Mouse (Mus musculus): Measurements from ENCODE around the gene Pou5f1. TPM values are rescaled to one million over a fixed set of nuclear protein-coding genes. Genes with fewer than 3 reads are reported as not detected.
"Not testable (repeated sequence)": the region's sequence is repeated elsewhere in the genome, so short reads cannot be mapped to it uniquely, and the experiment has no call there.

Pou5f1 gene
- total RNA-seq (2021): under 1 TPM in 1 of 2 experiments, not detected in 1; 0.37 TPM
- long read RNA-seq, experiment 1: 0 reads
- long read RNA-seq, experiment 2: 0 reads

DNA sequence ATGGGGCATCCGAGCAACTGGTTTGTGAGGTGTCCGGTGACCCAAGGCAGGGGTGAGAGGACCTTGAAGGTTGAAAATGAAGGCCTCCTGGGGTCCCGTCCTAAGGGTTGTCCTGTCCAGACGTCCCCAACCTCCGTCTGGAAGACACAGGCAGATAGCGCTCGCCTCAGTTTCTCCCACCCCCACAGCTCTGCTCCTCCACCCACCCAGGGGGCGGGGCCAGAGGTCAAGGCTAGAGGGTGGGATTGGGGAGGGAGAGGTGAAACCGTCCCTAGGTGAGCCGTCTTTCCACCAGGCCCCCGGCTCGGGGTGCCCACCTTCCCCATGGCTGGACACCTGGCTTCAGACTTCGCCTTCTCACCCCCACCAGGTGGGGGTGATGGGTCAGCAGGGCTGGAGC is at the start of gene Pou5f1:
Pou5f1 (plus strand) TSS at position 243 of the 400 bp plus-strand sequence.
- no peak for DNase-seq (ENCODE audit: low spot score in 2 of 2)

DNA sequence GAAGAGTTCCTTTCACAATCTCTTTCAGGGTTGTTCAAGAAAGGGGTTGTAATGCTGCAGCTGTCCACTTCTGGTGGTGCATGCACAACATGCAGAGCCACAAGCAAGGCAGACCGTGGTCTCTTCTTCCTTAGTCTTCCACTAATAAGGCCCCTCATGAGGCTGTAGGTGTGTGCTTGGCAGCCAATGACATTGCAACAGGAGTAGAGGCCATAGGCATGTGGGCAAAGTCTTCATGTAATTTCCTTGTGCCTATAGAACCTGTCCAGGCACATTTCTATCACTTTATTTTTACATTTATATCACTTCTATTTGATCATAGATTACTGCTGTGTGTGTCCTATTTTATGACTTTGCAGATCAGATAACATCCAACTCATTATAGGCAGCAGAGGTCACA is 47.6 kb upstream of the Pou5f1 start:
- DNase-seq (ENCODE audit: low spot score in 2 of 2): not testable (repeated sequence)

DNA sequence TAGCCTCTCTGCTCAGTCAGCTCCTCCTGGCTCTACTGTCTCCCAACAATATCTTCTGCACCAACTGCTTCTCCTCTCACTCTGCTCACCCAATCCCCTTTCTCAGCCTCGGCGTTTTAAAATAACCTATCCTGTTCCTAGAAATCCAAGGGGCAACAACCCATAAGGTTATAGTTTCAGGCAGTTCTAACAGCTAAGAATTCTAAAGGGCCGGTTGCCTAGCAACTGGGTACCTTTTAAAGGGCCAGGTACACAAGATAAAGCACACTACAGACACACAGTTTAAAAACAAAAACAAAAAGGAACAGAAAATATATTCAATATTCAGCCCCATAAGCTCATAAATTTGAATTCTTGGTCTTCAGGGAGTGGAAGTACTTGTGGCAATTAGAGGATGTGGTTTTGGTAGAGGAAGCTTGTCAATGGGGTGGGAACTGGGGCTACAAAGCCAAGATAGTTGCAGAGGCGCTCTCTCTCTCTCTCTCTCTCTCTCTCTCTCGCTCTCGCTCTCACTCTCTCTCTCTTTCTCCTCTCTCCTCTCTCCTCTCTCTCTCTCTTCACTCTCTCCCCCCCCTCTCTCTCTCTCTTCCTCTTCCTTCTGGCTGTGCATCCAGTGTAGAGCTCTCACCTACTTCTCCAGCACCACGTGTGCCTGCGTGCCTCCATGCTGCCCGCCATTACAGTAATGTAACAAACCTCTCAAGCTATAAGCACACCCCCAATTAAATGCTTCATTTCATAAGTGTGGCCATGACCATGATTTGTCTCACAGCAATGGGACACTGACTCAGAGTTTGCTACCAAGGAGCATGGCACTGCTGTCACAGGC is 45.1 kb upstream of the Pou5f1 start:
- not testable (repeated sequence) for DNase-seq (ENCODE audit: low spot score in 2 of 2)

DNA sequence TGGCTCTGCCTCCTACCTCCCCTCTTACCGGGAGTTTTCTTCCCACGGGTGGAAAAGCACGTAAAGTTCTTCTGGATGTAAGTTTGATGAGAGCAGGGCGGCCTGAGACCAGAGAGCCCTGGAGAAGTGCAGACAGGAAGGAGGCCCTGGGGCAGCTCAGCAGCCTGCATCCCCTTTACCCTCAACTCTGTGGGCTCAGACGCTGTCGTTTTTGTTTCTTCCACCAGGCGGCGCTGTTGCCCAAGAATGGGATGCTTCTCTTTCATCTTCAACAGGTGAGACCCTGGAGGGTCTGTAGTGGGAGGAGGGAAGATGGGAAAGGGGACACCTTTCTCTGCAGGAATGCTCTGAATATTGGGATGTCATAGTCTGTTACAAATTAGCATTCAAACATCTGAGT is 40.2 kb upstream of the Pou5f1 start:
- DNase-seq (ENCODE audit: low spot score in 2 of 2): not testable (repeated sequence)

DNA sequence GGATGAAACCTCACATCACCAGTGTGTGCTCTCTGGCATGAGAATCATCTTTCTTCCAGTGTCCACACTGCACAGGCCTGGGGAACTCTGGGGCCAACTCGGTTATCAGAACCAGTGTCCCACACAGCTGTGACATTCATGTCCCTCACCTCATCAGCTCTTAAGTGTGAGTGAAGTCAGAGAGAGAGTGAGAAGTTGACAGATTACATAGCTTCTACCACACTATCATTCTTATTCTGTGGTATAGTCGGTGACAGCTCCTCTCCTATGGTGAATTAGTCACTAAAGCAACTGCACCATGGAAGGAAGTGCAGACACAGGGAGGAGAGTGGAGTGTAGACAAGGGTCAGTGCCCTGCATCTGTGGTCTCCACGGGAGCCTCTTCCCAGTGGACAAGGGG is 36.9 kb upstream of the Pou5f1 start:
- DNase-seq (ENCODE audit: low spot score in 2 of 2): not testable (repeated sequence)

DNA sequence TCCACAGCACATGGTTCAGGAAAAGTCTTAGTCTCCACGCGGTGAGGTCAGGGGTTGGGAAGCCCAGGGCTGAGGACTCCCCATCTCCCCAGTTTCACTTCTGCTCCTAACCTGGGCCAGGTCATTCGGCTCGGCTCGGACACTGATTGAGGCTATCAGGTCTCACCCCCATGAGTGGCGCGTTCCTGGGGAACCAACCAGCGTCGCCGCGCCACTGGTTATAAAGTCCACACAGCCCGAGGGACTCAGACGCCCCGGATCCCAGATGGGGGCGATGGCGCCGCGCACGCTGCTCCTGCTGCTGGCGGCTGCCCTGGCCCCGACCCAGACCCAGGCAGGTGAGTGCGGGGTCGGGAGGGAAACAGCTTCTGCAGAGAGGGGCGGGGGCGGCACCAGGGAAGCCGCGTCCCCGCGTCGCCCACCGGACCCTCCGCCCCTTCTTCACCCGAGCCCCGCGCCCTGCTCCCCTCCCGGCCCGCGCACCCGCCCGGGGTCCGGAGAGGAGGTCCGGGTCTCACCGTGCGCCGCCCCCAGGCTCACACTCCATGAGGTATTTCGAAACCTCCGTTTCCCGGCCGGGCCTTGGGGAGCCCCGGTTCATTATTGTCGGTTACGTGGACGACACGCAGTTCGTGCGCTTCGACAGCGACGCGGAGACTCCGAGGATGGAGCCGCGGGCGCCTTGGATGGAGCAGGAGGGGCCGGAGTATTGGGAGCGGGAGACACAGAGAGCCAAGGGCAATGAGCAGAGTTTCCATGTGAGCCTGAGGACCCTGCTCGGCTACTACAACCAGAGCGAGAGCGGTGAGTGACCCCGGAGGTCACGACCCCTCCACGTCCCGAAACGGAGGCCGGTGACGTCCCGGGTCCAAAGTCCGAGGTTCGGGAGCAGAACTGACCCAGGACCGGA is 35.7 kb upstream of the Pou5f1 start, which contains the start of gene H2-Q10:
H2-Q10 (plus strand) TSS at position 248 of the 910 bp plus-strand sequence.
- no peak for DNase-seq (ENCODE audit: low spot score in 2 of 2)

DNA sequence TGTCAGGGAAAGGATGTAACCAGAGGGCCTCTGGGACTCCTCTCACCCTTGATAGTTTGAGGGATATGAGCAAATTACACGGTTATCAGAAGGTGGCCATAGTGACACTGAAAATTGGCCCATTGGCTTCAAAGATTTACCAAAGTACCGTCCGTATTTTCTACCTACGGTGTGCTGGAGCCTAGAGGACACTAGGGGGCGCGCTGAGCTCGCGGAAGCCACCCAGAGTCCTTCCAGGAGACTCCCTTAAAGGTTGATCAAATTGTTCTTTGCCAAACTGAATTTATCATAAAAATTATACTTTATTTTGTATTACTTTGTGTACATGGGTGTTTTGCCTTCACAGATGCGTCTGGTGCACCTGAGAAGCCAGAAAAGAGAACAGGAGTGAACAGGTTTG is 21.8 kb upstream of the Pou5f1 start:
- peak; percentile 13 to 26 for DNase-seq (ENCODE audit: low spot score in 2 of 2)

DNA sequence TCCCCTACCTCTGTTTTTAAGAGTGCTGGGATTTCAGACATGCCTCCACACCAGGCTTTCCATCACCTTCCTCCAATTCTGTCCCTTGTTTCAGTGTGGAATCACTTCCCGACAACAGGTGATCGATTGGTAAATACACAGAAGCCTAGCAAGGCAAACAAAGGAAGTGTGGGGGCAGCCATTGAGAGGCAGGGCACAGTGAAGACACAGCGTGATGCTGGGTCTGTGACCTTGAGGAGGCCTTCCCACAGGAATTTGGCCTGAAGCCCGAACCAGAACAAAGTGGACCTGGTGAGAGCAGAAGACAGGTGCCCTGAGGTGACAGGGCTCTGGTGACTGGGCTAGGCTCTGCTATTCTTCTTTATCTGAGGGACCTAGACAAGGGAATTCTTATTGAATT is 20.1 kb upstream of the Pou5f1 start:
- no peak for DNase-seq (ENCODE audit: low spot score in 2 of 2)

DNA sequence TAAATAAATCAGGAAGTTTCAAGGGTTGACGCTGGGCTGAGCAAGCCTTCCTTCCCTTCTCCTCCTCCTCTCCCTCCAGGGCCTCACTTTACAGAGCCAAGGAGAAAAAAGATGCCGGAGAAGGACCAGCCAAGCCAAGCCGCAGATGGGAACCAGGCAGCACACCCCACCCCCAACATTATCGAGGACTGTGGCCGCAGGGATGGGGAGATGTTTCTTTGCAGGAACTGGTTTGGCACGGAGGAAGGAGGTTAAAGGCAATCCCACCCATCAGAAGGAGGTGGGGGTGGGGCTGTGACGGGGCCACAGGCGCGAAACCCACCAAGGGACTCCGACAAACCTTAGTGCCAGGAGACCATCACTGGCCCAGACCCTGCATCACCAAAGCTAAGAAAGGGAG is 19.1 kb upstream of the Pou5f1 start:
- no peak for DNase-seq (ENCODE audit: low spot score in 2 of 2)

DNA sequence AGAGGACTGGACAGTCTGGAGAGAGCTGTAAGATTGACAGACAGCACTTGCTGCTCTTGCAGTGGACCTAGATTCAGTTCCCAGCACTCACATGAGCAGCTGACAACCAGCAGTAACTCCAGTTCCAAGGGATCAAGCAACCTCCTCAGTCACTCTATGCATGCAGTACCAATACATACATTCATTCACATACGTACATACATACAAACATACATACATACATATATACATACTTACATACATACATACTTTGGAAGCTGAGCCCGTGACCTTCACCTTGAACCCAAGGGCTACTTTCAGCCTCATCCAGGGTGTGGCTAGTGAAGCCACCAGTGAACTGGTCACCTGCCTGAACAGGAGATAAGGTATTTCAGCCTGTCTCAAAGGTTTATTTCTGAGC is 17.8 kb upstream of the Pou5f1 start:
- no peak for DNase-seq (ENCODE audit: low spot score in 2 of 2)

DNA sequence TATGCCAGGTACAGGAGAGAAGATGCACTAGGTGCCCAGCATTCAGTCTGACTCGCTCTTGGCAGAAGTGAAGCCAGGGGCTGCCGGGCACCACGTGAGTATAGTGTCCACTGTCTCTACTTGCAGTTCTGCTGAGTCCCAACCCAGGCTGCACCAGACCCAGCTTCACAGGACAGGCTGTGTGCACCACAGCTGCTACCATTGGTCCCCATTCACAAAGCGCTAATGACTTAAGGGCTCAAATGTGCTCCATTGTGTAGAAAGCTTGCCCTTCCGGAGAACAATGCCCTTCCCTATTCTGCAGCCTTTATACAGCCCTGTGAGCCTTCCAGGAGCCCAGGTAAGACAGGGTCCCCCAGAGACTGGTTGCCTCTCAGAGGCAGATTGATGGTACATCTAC is 15.5 kb upstream of the Pou5f1 start:
- no peak for DNase-seq (ENCODE audit: low spot score in 2 of 2)

DNA sequence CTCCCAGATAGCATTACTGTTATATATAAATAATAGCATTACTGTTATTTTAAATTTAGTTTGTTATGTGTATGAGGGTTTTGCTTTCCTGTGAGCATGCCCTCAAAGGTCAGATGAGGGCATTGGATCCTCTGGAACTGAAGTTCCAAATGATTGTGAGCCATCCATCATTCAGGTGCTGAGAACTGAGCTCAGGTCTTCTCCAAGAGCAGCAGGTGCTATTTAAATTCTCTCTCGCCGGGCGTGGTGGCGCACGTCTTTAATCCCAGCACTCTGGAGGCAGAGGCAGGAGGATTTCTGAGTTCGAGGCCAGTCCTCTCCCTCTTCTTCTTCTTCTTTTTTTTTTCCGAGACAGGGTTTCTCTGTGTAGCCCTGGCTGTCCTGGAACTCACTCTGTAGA is 8.7 kb upstream of the Pou5f1 start:
- DNase-seq (ENCODE audit: low spot score in 2 of 2): no peak

DNA sequence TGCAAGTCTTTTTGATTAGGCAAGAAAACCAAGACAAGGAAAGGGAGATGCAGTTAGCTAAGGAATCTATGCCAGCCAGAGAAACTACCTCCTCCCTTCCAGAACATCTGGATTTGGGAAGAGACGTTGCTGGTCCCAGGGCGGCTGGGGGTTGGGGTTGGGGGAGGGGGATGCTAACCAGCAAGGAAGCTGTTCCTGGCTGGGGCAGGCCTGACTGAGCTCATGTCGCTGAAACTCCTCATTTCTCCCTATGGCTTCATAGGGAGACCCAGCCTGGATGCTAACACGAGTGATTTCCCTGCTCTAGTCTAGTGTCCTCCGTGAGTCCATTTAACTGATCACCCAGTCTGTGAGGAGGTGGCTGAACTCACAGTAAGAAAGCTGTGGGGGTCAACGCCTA is 3.6 kb upstream of the Pou5f1 start:
- no peak for DNase-seq (ENCODE audit: low spot score in 2 of 2)

DNA sequence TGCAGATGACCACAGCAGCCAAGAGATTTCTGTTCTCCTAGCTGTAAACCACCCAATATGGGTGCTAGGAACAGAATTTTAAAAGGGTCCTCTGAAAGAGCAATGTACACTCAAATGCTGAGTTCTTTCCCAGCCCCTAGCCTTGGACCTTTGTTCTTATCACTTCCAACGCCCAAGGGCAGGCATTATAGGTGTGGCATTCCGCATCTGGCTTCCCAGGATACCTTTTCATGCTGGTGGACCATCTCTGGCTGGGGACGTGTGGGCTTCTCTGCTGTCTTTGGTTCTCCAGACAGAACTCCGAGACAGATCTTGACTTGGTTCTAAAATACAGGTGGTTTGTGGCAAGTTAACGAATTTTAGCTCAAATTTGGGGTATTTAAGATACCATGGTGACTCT is 3.1 kb upstream of the Pou5f1 start:
- DNase-seq (ENCODE audit: low spot score in 2 of 2): no peak

DNA sequence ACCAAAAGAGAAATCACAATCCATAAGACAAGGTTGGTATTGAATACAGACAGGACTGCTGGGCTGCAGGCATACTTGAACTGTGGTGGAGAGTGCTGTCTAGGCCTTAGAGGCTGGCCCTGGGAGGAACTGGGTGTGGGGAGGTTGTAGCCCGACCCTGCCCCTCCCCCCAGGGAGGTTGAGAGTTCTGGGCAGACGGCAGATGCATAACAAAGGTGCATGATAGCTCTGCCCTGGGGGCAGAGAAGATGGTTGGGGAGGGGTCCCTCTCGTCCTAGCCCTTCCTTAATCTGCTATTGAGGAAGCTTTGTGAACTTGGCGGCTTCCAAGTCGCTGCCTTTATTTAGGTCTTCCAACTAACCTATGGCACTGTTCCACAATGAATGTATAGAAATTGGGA is 2.0 kb upstream of the Pou5f1 start:
- no peak for DNase-seq (ENCODE audit: low spot score in 2 of 2)

DNA sequence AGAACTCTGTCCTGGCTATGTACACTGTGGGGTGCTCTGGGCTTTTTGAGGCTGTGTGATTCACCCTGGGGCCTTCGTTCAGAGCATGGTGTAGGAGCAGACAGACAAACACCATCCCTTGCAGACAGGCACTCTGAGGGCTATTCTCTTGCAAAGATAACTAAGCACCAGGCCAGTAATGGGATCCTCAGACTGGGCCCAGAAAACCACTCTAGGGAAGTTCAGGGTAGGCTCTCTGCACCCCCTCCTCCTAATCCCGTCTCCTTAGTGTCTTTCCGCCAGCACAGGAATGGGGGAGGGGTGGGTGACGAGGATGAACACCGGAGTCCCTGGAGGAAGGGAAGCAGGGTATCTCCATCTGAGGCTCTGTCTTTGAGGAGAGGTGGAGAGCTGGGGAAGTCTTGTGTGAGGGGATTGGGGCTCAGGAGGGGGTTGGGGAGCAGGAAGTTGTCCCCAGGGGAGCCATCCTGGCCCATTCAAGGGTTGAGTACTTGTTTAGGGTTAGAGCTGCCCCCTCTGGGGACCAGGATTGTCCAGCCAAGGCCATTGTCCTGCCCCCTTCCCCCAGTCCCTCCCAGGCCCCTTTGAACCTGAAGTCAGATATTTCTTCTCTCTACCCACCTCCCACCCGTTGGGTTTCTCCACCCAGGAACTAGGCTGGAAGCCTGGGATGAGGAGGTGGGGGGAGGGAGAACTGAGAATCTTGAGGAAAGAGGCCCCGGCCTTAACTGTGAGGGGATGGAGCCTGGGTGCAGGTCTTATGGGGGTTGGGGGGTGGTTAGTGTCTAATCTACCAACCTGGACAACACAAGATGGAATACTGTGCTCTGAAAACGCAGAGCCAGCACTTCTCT is 963 bp upstream of the Pou5f1 start:
- DNase-seq (ENCODE audit: low spot score in 2 of 2): no peak

DNA sequence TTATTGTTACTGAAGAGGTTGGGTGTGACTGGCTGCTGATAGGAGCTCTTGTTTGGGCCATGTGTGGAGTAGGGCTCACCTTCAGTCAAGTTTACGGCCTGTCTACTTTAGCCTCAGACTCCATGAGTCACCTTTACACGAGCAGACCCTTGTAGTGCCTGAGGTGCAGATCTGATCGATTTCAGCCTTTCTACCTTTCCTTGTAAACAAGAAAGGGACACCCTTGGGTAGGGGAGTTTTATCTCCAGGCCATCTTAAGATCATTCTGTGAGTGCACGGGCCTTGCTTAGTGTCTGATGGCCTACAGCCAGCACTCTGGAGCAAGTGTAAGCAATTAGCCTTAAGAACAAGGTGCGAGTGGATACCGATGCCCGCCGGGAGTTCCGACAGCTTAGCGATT is 1.1 kb downstream of the Pou5f1 start:
- DNase-seq (ENCODE audit: low spot score in 2 of 2): no peak

DNA sequence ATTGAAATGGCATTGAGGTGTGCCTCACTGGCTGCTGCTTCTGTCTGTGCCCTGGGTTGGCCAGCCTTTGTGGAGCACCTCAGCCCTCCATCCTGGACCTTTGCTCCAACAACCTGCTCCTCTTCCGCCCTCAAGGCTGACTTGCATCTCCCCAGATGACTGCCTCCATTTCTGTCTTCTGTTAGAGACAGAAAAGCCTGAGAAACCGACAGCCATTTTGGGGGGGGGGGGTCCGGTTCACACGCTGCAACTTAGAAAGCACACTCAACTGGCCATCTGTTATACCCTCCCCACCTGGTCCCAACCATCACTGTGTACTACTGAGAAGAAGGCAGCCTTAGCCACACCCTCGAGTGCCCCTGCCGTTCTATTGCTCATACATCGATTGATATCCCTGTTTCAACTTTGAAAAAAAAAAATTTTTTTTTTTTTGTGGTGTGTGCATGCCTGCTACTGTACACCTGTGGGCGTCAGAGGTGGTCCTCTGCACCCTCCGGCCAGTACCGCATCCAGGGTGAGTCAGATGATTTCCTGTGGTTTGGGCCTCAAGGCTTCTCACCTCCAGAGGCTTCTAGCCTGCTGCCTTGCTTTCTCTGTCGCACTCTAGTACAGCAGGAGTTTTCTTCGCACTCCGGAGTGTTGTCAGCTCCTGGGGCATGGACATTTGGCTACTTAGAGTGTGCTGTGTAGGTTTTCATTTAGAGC is 1.9 kb downstream of the Pou5f1 start:
- no peak for DNase-seq (ENCODE audit: low spot score in 2 of 2)

DNA sequence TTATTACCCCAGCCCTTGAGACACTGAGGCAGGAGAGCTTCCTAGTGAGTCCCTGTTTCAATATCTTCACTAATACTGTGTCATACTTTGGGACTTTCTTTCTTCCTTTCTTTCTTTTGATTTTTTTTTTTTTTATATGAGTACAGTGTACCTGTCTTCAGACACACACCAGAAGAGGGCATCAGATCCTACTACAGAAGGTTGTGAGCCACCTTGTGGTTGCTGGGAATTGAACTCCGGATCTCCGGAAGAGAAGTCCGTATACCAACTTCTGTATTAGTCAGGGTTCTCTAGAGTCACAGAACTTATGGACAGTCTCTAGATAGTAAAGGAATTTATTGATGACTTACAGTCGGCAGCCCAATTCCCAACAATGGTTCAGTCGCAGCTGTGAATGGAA is 2.5 kb downstream of the Pou5f1 start:
- not testable (repeated sequence) for DNase-seq (ENCODE audit: low spot score in 2 of 2)

DNA sequence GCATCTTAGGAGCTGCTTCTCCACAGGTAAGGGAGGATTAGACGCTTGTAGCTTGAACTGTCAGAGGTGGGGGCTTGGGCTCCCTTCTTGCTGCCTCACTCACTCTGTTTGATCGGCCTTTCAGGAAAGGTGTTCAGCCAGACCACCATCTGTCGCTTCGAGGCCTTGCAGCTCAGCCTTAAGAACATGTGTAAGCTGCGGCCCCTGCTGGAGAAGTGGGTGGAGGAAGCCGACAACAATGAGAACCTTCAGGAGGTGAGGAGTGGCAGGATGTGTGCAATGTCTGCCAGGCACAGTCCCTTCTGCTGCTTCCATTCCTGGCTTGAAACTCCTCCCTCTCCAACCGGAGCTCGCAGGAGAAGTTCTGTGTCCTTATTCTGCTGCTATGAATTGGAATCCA is 3.5 kb downstream of the Pou5f1 start:
- no peak for DNase-seq (ENCODE audit: low spot score in 2 of 2)
